Mouse (Mus musculus): ENCODE results near the gene Pkd2.
"Not testable (repeated sequence)": the region's sequence is repeated elsewhere in the genome, so short reads cannot be mapped to it uniquely, and the experiment has no call there.

The Pkd2 gene

GRCm38 (mm10) chr5:104458832-104459705 is at the start of gene Pkd2:
TSS of gene Pkd2 (plus strand) at chr5:104459450.
- DNase-seq (ENCODE audit: low spot score): no peak

- no peak for DNase-seq (ENCODE audit: low spot score)
Observed at GRCm38 (mm10) chr5:104415999-104416398, 43.3 kb upstream of the Pkd2 start.

- no peak for DNase-seq (ENCODE audit: low spot score)
Observed at GRCm38 (mm10) chr5:104417028-104417427, 42.2 kb upstream of the Pkd2 start.

- DNase-seq (ENCODE audit: low spot score): no peak
Observed at GRCm38 (mm10) chr5:104417721-104418120, 41.5 kb upstream of the Pkd2 start.

- no peak for DNase-seq (ENCODE audit: low spot score)
Observed at GRCm38 (mm10) chr5:104422039-104422438, 37.2 kb upstream of the Pkd2 start.

GRCm38 (mm10) chr5:104423861-104424260 is 35.4 kb upstream of the Pkd2 start:
- no peak for DNase-seq (ENCODE audit: low spot score)

- DNase-seq (ENCODE audit: low spot score): no peak
Observed at GRCm38 (mm10) chr5:104425949-104426348, 33.3 kb upstream of the Pkd2 start.

GRCm38 (mm10) chr5:104432886-104433285 is 26.4 kb upstream of the Pkd2 start:
- no peak for DNase-seq (ENCODE audit: low spot score)

- no peak for DNase-seq (ENCODE audit: low spot score)
Observed at GRCm38 (mm10) chr5:104433968-104434565, 25.2 kb upstream of the Pkd2 start.

GRCm38 (mm10) chr5:104434835-104435301 is 24.4 kb upstream of the Pkd2 start, which contains the start of gene Spp1:
TSS of gene Spp1 (plus strand) at chr5:104435118.
- no peak for DNase-seq (ENCODE audit: low spot score)

- DNase-seq (ENCODE audit: low spot score): no peak
Observed at GRCm38 (mm10) chr5:104436406-104437076, 22.7 kb upstream of the Pkd2 start.

GRCm38 (mm10) chr5:104442396-104442795 is 16.9 kb upstream of the Pkd2 start:
- no peak for DNase-seq (ENCODE audit: low spot score)

- no peak for DNase-seq (ENCODE audit: low spot score)
Observed at GRCm38 (mm10) chr5:104442850-104443249, 16.4 kb upstream of the Pkd2 start.

- DNase-seq (ENCODE audit: low spot score): no peak
Observed at GRCm38 (mm10) chr5:104446156-104446555, 13.1 kb upstream of the Pkd2 start.

GRCm38 (mm10) chr5:104448346-104448745 is 10.9 kb upstream of the Pkd2 start:
- not testable (repeated sequence) for DNase-seq (ENCODE audit: low spot score)

- no peak for DNase-seq (ENCODE audit: low spot score)
Observed at GRCm38 (mm10) chr5:104449491-104449890, 9.8 kb upstream of the Pkd2 start.

GRCm38 (mm10) chr5:104453075-104453474 is 6.2 kb upstream of the Pkd2 start:
- no peak for DNase-seq (ENCODE audit: low spot score)

- no peak for DNase-seq (ENCODE audit: low spot score)
Observed at GRCm38 (mm10) chr5:104454564-104454963, 4.7 kb upstream of the Pkd2 start.

- DNase-seq (ENCODE audit: low spot score): no peak
Observed at GRCm38 (mm10) chr5:104459706-104460455, 631 bp downstream of the Pkd2 start.

GRCm38 (mm10) chr5:104460456-104460838 is 1.2 kb downstream of the Pkd2 start:
- DNase-seq (ENCODE audit: low spot score): no peak

GRCm38 (mm10) chr5:104460856-104461255 is 1.6 kb downstream of the Pkd2 start:
- DNase-seq (ENCODE audit: low spot score): no peak

- no peak for DNase-seq (ENCODE audit: low spot score)
Observed at GRCm38 (mm10) chr5:104465279-104465678, 6.0 kb downstream of the Pkd2 start.
